Mouse (Mus musculus): ENCODE data around the gene Adgrl1.
A peak's percentile ranks its signal among the peaks of the same experiment; 100 is the strongest.

The Adgrl1 gene

GRCm38 (mm10) chr8:83902961-83903666, 3.2 kb downstream of the Adgrl1 start:
- peak in 1 of 2 experiments; percentile 31 for DNase-seq

GRCm38 (mm10) chr8:83908583-83908982, 8.7 kb downstream of the Adgrl1 start:
- DNase-seq: no peak

- DNase-seq: no peak
These were observed 9.4 kb downstream of the Adgrl1 start for GRCm38 (mm10) chr8:83909311-83909710.

- peak; percentile 46 to 57 for DNase-seq
These were observed 12.2 kb downstream of the Adgrl1 start for GRCm38 (mm10) chr8:83911809-83912731.

GRCm38 (mm10) chr8:83914232-83914631, 14.3 kb downstream of the Adgrl1 start:
- no peak for DNase-seq

- peak in 1 of 2 experiments; percentile 16 for DNase-seq
These were observed 15.0 kb downstream of the Adgrl1 start for GRCm38 (mm10) chr8:83914860-83915259.

- DNase-seq: no peak
These were observed 16.1 kb downstream of the Adgrl1 start for GRCm38 (mm10) chr8:83916015-83916414.

GRCm38 (mm10) chr8:83917566-83917965, 17.7 kb downstream of the Adgrl1 start:
- no peak for DNase-seq

- peak; percentile 67 to 73 for DNase-seq
These were observed 21.7 kb downstream of the Adgrl1 start for GRCm38 (mm10) chr8:83921558-83921957.

GRCm38 (mm10) chr8:83922727-83923126, 22.8 kb downstream of the Adgrl1 start:
- DNase-seq: no peak

- DNase-seq: no peak
These were observed 24.7 kb downstream of the Adgrl1 start for GRCm38 (mm10) chr8:83924585-83924984.

- DNase-seq: no peak
These were observed 26.4 kb downstream of the Adgrl1 start for GRCm38 (mm10) chr8:83926266-83926665.

- no peak for DNase-seq
These were observed 34.3 kb downstream of the Adgrl1 start for GRCm38 (mm10) chr8:83934222-83934621.

- no peak for DNase-seq
These were observed 35.1 kb downstream of the Adgrl1 start for GRCm38 (mm10) chr8:83934994-83935393.

- DNase-seq: no peak
These were observed 35.5 kb downstream of the Adgrl1 start for GRCm38 (mm10) chr8:83935435-83935834.

GRCm38 (mm10) chr8:83937645-83938044, 37.7 kb downstream of the Adgrl1 start:
- DNase-seq: no peak

- DNase-seq: no peak
These were observed 38.4 kb downstream of the Adgrl1 start for GRCm38 (mm10) chr8:83938330-83938729.

GRCm38 (mm10) chr8:83941066-83941677, 41.3 kb downstream of the Adgrl1 start:
- DNase-seq: no peak

- DNase-seq: no peak
These were observed 42.5 kb downstream of the Adgrl1 start for GRCm38 (mm10) chr8:83942446-83942845.

- DNase-seq: no peak
These were observed 45.6 kb downstream of the Adgrl1 start for GRCm38 (mm10) chr8:83945540-83945939.

GRCm38 (mm10) chr8:83954749-83955105, 54.8 kb downstream of the Adgrl1 start:
- no peak for DNase-seq

GRCm38 (mm10) chr8:83955106-83955957, 55.4 kb downstream of the Adgrl1 start, which contains the start of the genes Gm10644 and Asf1b:
Gene Gm10644 (minus strand): TSS chr8:83955205.
Gene Asf1b (plus strand): TSS chr8:83955507.
- DNase-seq: peak; percentile 99 to 100

GRCm38 (mm10) chr8:83955958-83956218, 56.0 kb downstream of the Adgrl1 start:
- DNase-seq: no peak

Measured in lung, adult 18-20 months (tissue).